Comparison of ENCODE assay signal across 7 mouse cellular contexts in genomic region chr3:84258518-84259031, GRCm38 (mm10). TPM values are rescaled to one million over a fixed set of nuclear protein-coding genes. Genes with fewer than 3 reads are reported as not detected.
DNase-seq lines count a peak whose midpoint lies in the region; ATAC-seq and TF ChIP-seq lines count a peak whose summit lies in the region.

No protein-coding gene starts in this region.

- no peaks in the 10 kb centered on the region for H3K36me3 ChIP-seq in E14TG2a.4 (ENCODE audit: insufficient read depth, low read length)
- no peaks in the 10 kb centered on the region for H3K36me3 ChIP-seq in heart, postnatal 0 days (replicated peaks; ENCODE audit: control insufficient read depth, insufficient read depth, low read length)

- H3K9me3 ChIP-seq in E14TG2a.4 (ENCODE audit: low read length): peaks cover 18% of the 10 kb centered on the region
- H3K9me3 ChIP-seq in heart, postnatal 0 days (replicated peaks; ENCODE audit: control insufficient read depth, low read length): no peaks in the 10 kb centered on the region

- no peak for TF ChIP-seq CTCF in E14TG2a.4 (conservative IDR thresholded peaks at IDR 0.05; ENCODE audit: low read length)
- no peak for TF ChIP-seq CTCF in heart, postnatal 0 days (IDR thresholded peaks at IDR 0.05; ENCODE audit: low read depth)

- WGBS in heart, postnatal 0 days: 15% methylated on average over 13 of the region's 13 CpGs

- intact Hi-C loops in left cerebral cortex, postnatal 25 days (cut with DNase I): loop anchor here (1.0 to 5.0 kb wide), 4 partner anchors 12 to 81 kb away; no protein-coding TSS in a partner anchor

- H3K27me3 ChIP-seq in E14TG2a.4 (ENCODE audit: insufficient read depth, low read length): peaks cover 42% of the 10 kb centered on the region
- peaks cover 3% of the 10 kb centered on the region; the same call in 1 of the 2 replicates for H3K27me3 ChIP-seq in heart, postnatal 0 days (ENCODE audit: control insufficient read depth, insufficient read depth, low read length)

- H3K9ac ChIP-seq in heart, postnatal 0 days (replicated peaks; ENCODE audit: low read depth, low read length): peak overlapping the region; percentile 83

- peak overlapping the region; percentile 79 for H3K4me3 ChIP-seq in E14TG2a.4 (replicated peaks; ENCODE audit: low read length)
- peak overlapping the region; percentile 80 for H3K4me3 ChIP-seq in heart, postnatal 0 days (ENCODE audit: low read depth, low read length)

- ATAC-seq in heart, postnatal 0 days (ENCODE audit: insufficient read depth, low read depth): no peak
- peak; percentile 64 for ATAC-seq in megakaryocyte-erythroid progenitor cell, adult 5-6 weeks (replicated peaks; ENCODE audit: low FRiP score, low TSS enrichment, poor library complexity, severe bottlenecking)

- TF ChIP-seq EP300 in heart, postnatal 0 days (IDR thresholded peaks at IDR 0.05; ENCODE audit: low read depth): no peak

- H3K27ac ChIP-seq in heart, postnatal 0 days (ENCODE audit: low read depth): no peak overlapping the region

- DNase-seq in 3T3-L1 (ENCODE audit: low read depth, low spot score): peak; percentile 16
- no peak for DNase-seq in heart, postnatal 0 days (ENCODE audit: low spot score)
- no peak for DNase-seq in gastrocnemius, postnatal 10 days
- no peak for DNase-seq in right cerebral cortex, adult 2 months (ENCODE audit: low spot score in 2 of 2)
- no peak for DNase-seq in left cerebral cortex, postnatal 25 days (ENCODE audit: low spot score in 2 of 2)

- peak overlapping the region; percentile 95 for H3K4me2 ChIP-seq in heart, postnatal 0 days (ENCODE audit: low read depth, low read length)

- H3K4me1 ChIP-seq in E14TG2a.4 (replicated peaks; ENCODE audit: low read depth, low read length): peaks cover 32% of the 10 kb centered on the region
- H3K4me1 ChIP-seq in heart, postnatal 0 days (ENCODE audit: control insufficient read depth, insufficient read depth): peaks cover 4% of the 10 kb centered on the region; the same call in 1 of the 2 replicates

RNA-seq across cellular contexts. Expression of gene Trim2, which starts 48.1 kb away (rescaled TPM):
- total RNA-seq in heart, postnatal 0 days (2014; rRNA removed; ENCODE audit: low replicate concordance): 6.1 and 11.0 TPM in 2 replicates
- polyA plus RNA-seq in heart, postnatal 0 days (2015; fragmentation: Nextera tagmentation; extraction: Ambion mirVana): 4.9 and 6.0 TPM in 2 replicates
- 9.3 and 12.1 TPM in 2 replicates for total RNA-seq in megakaryocyte-erythroid progenitor cell, adult 5-6 weeks (2014; fragmentation: Nextera tagmentation)
- total RNA-seq in megakaryocyte-erythroid progenitor cell, adult 5-6 weeks (2017): 4.9 and 6.1 TPM in 2 replicates
- 10 to 100 TPM in 1 of 2 experiments, 1 to 10 TPM in 1; 8.6 to 11.9 TPM for total RNA-seq in gastrocnemius, postnatal 10 days (2021)
- total RNA-seq in left cerebral cortex, postnatal 25 days (2021): 100 to 1,000 TPM; 239 to 257 TPM

Comparison
In these comparisons a context has a peak if more than half of its experiments do, and no peak if none do; other contexts are left out.
1. RNA of gene Trim2, which starts 48.1 kb away (total RNA-seq): 239 to 257 TPM in left cerebral cortex, postnatal 25 days; 8.6 to 11.9 TPM in gastrocnemius, postnatal 10 days, 4.9 to 12.1 TPM in megakaryocyte-erythroid progenitor cell, adult 5-6 weeks and 6.1 to 11.0 TPM in heart, postnatal 0 days; every median in the first group is over 10 times any median in the second.